Mouse (Mus musculus): ENCODE measurements around the gene Gm11127. TPM values are rescaled to one million over a fixed set of nuclear protein-coding genes. Genes with fewer than 3 reads are reported as not detected.
A peak's percentile ranks its signal among the peaks of the same experiment; 100 is the strongest.

Gm11127 gene
- polyA plus RNA-seq, 1 experiment: not detected

DNA sequence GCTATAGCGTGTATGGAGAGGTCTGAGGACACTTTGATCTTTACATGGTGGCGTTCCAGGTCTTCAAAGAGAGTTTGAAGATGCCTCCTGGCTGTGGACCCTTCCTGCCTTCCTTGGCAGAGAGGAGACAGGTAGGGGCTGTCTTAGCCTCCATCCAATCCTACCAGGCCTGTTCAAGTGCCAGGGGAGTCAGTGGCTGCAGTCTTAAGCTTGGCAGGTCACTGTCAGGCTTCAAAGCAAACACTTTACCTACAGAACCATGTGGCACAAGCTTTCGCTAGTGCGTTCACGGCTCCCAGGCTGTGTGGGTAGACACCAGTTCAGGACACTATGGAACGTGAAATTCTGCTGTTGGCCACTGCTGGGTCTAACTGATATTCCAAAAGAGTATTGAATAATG, 35.2 kb downstream of the Gm11127 start:
- no peak for DNase-seq
- TF ChIP-seq CTCF (IDR thresholded peaks at IDR 0.05; ENCODE audit: insufficient read depth, low read length): no peak
- TF ChIP-seq POLR2A (IDR thresholded peaks at IDR 0.05; ENCODE audit: borderline replicate concordance, extremely low read depth, low read depth, low read length): no peak
- Histone ChIP-seq H3K4me3 (replicated peaks; ENCODE audit: extremely low read depth, low read depth, low read length) (no peak overlapping the region), H3K4me1 (ENCODE audit: control insufficient read depth, insufficient read depth, low read length) (peaks cover 17% of the 10 kb centered on the region)
- whole genome bisulfite sequencing: 88% methylated on average over 6 of the region's 6 CpGs

DNA sequence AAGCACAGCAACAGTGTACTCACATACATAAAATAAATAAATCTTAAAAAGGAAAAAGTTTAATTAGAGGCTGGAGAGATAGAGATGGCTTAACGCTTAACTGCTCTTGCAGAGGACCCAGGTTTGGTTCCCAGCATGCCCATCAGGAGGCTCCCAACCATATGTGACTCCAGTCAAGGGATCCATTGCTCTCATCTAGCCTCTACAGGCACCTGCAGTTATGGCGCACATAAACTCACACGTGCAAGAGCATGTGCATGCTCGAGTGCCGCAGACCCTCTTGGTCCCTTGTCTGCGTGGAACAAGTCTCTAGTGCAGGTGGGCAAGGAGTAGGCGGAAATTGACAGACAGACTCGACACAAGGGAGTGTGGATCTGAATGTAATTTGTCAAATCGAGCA, 36.1 kb downstream of the Gm11127 start:
- TF ChIP-seq CTCF (IDR thresholded peaks at IDR 0.05; ENCODE audit: insufficient read depth, low read length) (no peak), POLR2A (IDR thresholded peaks at IDR 0.05; ENCODE audit: borderline replicate concordance, extremely low read depth, low read depth, low read length) (no peak)
- DNase-seq: no peak
- WGBS: 93% methylated on average over 9 of the region's 9 CpGs

DNA sequence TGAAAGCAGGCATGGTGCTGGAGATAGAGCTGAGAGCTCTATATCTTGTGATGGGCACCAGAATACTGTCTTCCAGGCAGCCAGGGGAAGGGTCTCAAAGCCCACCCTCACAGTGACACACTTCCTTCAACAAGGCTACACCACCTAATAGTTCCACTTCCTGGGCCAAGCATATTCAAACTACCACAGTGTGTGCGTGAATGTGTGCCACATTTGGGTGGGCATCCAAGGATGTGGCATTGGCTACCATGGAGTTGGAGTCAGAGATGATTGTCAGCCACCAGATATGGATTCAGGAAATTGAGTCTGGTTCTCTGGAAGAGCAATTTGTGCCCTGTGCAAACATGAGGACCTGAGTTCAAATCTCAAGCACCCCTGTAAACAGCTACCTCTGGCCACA, 36.9 kb downstream of the Gm11127 start:
- 78% methylated on average over 1 of the region's 1 CpGs for WGBS
- TF ChIP-seq POLR2A (IDR thresholded peaks at IDR 0.05; ENCODE audit: borderline replicate concordance, extremely low read depth, low read depth, low read length) (no peak), CTCF (IDR thresholded peaks at IDR 0.05; ENCODE audit: insufficient read depth, low read length) (no peak)
- Histone ChIP-seq H3K4me3 (replicated peaks; ENCODE audit: extremely low read depth, low read depth, low read length) (no peak overlapping the region), H3K4me1 (ENCODE audit: control insufficient read depth, insufficient read depth, low read length) (peaks cover 17% of the 10 kb centered on the region)
- no peak for DNase-seq

More for the DNA sequence above, 36.1 kb downstream of the Gm11127 start:
- Histone ChIP-seq H3K4me1 (ENCODE audit: control insufficient read depth, insufficient read depth, low read length) (peaks cover 17% of the 10 kb centered on the region), H3K4me3 (replicated peaks; ENCODE audit: extremely low read depth, low read depth, low read length) (no peak overlapping the region)

- Histone ChIP-seq H3K4me1 (ENCODE audit: control insufficient read depth, insufficient read depth, low read length) (peaks cover 17% of the 10 kb centered on the region), H3K4me3 (replicated peaks; ENCODE audit: extremely low read depth, low read depth, low read length) (peak within 1 kb of the TSS; percentile 69)
- TF ChIP-seq CTCF (IDR thresholded peaks at IDR 0.05; ENCODE audit: insufficient read depth, low read length) (peak; percentile 31; the same call in 1 of the 2 replicates), POLR2A (IDR thresholded peaks at IDR 0.05; ENCODE audit: borderline replicate concordance, extremely low read depth, low read depth, low read length) (no peak; the same call in 1 of the 2 replicates)
- WGBS: 13% methylated on average over 15 of the region's 15 CpGs
- DNase-seq: peak; percentile 76
Observed at GRCm38 (mm10) chr17:36020191-36021073, 37.7 kb downstream of the Gm11127 start, which contains the start of gene H2-T24. Gene H2-T24, minus strand, starts transcription at chr17:36020560.

GRCm38 (mm10) chr17:36019519-36019918, 38.7 kb downstream of the Gm11127 start:
- 47% methylated on average over 3 of the region's 3 CpGs for WGBS
- peaks cover 14% of the 10 kb centered on the region for H3K4me1 ChIP-seq (ENCODE audit: control insufficient read depth, insufficient read depth, low read length)
- no peak for DNase-seq
- TF ChIP-seq POLR2A (IDR thresholded peaks at IDR 0.05; ENCODE audit: borderline replicate concordance, extremely low read depth, low read depth, low read length) (no peak), CTCF (IDR thresholded peaks at IDR 0.05; ENCODE audit: insufficient read depth, low read length) (no peak)
- H3K4me3 ChIP-seq (replicated peaks; ENCODE audit: extremely low read depth, low read depth, low read length): peak overlapping the region; percentile 69

- Histone ChIP-seq H3K4me3 (replicated peaks; ENCODE audit: extremely low read depth, low read depth, low read length) (peak overlapping the region; percentile 14), H3K4me1 (ENCODE audit: control insufficient read depth, insufficient read depth, low read length) (peaks cover 8% of the 10 kb centered on the region)
- TF ChIP-seq CTCF (IDR thresholded peaks at IDR 0.05; ENCODE audit: insufficient read depth, low read length): no peak
- TF ChIP-seq POLR2A (IDR thresholded peaks at IDR 0.05; ENCODE audit: borderline replicate concordance, extremely low read depth, low read depth, low read length): no peak
- WGBS: 35% methylated on average over 2 of the region's 2 CpGs
- no peak for DNase-seq
Observed at GRCm38 (mm10) chr17:36018979-36019378, 39.2 kb downstream of the Gm11127 start.

DNA sequence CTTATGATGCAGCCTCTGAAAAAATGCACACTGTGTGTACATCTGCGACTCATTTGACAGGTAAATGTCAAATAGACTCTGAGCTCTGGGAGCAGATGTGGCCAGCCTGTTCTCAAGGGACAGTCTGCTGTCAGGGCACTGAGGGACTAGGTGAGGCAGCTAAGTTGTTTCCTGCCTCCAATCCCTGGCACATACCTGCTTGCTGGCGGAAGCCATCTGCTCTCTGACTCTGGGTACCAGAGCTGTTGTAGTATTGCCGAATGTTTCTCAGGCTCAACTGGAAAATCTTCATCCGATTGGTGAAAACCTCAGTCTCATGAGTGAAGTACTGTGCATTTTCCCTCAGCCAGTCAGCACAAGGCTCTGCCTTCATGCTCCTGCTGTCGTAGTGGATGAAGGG, 41.1 kb downstream of the Gm11127 start:
- WGBS: 86% methylated on average over 5 of the region's 5 CpGs
- DNase-seq: no peak
- H3K4me3 ChIP-seq (replicated peaks; ENCODE audit: extremely low read depth, low read depth, low read length): no peak overlapping the region
- peaks cover 3% of the 10 kb centered on the region; the same call in 1 of the 2 replicates for H3K4me1 ChIP-seq (ENCODE audit: control insufficient read depth, insufficient read depth, low read length)
- TF ChIP-seq CTCF (IDR thresholded peaks at IDR 0.05; ENCODE audit: insufficient read depth, low read length) (no peak), POLR2A (IDR thresholded peaks at IDR 0.05; ENCODE audit: borderline replicate concordance, extremely low read depth, low read depth, low read length) (no peak)

DNA sequence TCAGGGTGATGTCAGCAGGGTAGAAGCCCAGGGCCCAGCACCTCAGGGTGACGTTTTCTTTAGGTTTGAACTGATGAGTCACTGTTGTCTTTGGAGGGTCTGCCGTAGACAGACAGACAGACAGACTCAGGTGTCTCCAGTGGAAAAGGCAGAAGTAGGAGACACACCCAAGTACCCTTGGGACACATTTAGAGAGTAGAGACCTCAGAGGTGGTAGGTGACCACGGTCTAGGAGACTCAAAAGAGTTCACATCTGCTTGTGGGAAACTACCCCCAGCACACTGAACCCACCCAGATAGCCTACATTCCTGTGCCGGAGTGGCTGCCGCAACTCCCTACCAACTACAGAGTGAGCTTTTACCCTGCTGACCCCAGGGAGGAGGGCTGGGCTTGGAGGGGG, 43.2 kb downstream of the Gm11127 start:
- TF ChIP-seq POLR2A (IDR thresholded peaks at IDR 0.05; ENCODE audit: borderline replicate concordance, extremely low read depth, low read depth, low read length): no peak
- TF ChIP-seq CTCF (IDR thresholded peaks at IDR 0.05; ENCODE audit: insufficient read depth, low read length): no peak
- DNase-seq: no peak
- WGBS: 91% methylated on average over 5 of the region's 5 CpGs

More for the DNA sequence above, 43.2 kb downstream of the Gm11127 start:
- H3K4me1 ChIP-seq (ENCODE audit: control insufficient read depth, insufficient read depth, low read length): no peaks in the 10 kb centered on the region
- H3K4me3 ChIP-seq (replicated peaks; ENCODE audit: extremely low read depth, low read depth, low read length): no peak overlapping the region

Other genes with a start within 250 kb of the Gm11127 start
- 133 TPM in 2 replicates for gene Ier3, start 236.7 kb downstream of the Gm11127 start, polyA plus RNA-seq (2012; rRNA removed)
- gene Flot1, start 235.1 kb downstream of the Gm11127 start, polyA plus RNA-seq (2012; rRNA removed): 81.9 and 89.7 TPM in 2 replicates
- 258 and 298 TPM in 2 replicates for gene Tubb5, start 220.1 kb downstream of the Gm11127 start, polyA plus RNA-seq (2012; rRNA removed)
- gene Mdc1, start 216.9 kb downstream of the Gm11127 start, polyA plus RNA-seq (2012; rRNA removed): 6.8 and 8.2 TPM in 2 replicates
- gene Nrm, start 197.1 kb downstream of the Gm11127 start, polyA plus RNA-seq (2012; rRNA removed): 16.5 and 26.2 TPM in 2 replicates
- gene Ppp1r18, start 192.8 kb downstream of the Gm11127 start, polyA plus RNA-seq (2012; rRNA removed): 53.9 and 61.5 TPM in 2 replicates
- gene Dhx16, start 178.6 kb downstream of the Gm11127 start, polyA plus RNA-seq (2012; rRNA removed): 62.8 and 70.1 TPM in 2 replicates
- gene 2310061I04Rik, start 160.9 kb downstream of the Gm11127 start, polyA plus RNA-seq (2012; rRNA removed): 36.1 and 38.1 TPM in 2 replicates
- gene Atat1, start 148.3 kb downstream of the Gm11127 start, polyA plus RNA-seq (2012; rRNA removed): 49.4 and 57.7 TPM in 2 replicates
- gene Mrps18b, start 142.0 kb downstream of the Gm11127 start, polyA plus RNA-seq (2012; rRNA removed): 30.4 and 43.8 TPM in 2 replicates
- gene Ppp1r10, start 141.9 kb downstream of the Gm11127 start, polyA plus RNA-seq (2012; rRNA removed): 27.4 and 28.6 TPM in 2 replicates
- gene Abcf1, start 88.6 kb downstream of the Gm11127 start, polyA plus RNA-seq (2012; rRNA removed): 56.3 and 60.6 TPM in 2 replicates
- gene Gnl1, start 78.5 kb downstream of the Gm11127 start, polyA plus RNA-seq (2012; rRNA removed): 34.1 and 37.1 TPM in 2 replicates
- 16.0 and 19.0 TPM in 2 replicates for gene Prr3, start 78.1 kb downstream of the Gm11127 start, polyA plus RNA-seq (2012; rRNA removed)
- gene H2-T24, start 37.8 kb downstream of the Gm11127 start, polyA plus RNA-seq (2012; rRNA removed): 9.2 and 16.5 TPM in 2 replicates
- gene H2-T23, start 25.5 kb downstream of the Gm11127 start, polyA plus RNA-seq (2012; rRNA removed): 180 and 232 TPM in 2 replicates
- 53.9 and 55.1 TPM in 2 replicates for gene H2-T22, start 15.6 kb downstream of the Gm11127 start, polyA plus RNA-seq (2012; rRNA removed)
- gene Gm6034, start 15.4 kb downstream of the Gm11127 start, polyA plus RNA-seq (2012; rRNA removed): not detected in 2 replicates
- gene Gm19684, start 63.3 kb upstream of the Gm11127 start, polyA plus RNA-seq (2012; rRNA removed): 0.22 and 0.29 TPM in 2 replicates
- gene Gm7030, start 71.1 kb upstream of the Gm11127 start, polyA plus RNA-seq (2012; rRNA removed): not detected in 2 replicates
- 0.62 and 1.2 TPM in 2 replicates for gene Gm8909, start 110.2 kb upstream of the Gm11127 start, polyA plus RNA-seq (2012; rRNA removed)
- gene H2-T3, start 131.9 kb upstream of the Gm11127 start, polyA plus RNA-seq (2012; rRNA removed): 0.05 TPM in 1 of 2 replicates, not detected in the other
- 67.6 and 80.1 TPM in 2 replicates for gene Rpp21, start 199.7 kb upstream of the Gm11127 start, polyA plus RNA-seq (2012; rRNA removed)
- 14.9 and 15.6 TPM in 2 replicates for gene Trim39, start 213.9 kb upstream of the Gm11127 start, polyA plus RNA-seq (2012; rRNA removed)
- not detected in 2 replicates for gene H2-M10.2, start 228.1 kb upstream of the Gm11127 start, polyA plus RNA-seq (2012; rRNA removed)